Mouse (Mus musculus) erythroblast, adult 5-6 weeks (primary cell): ENCODE results near the gene Hoxd3. TPM values are rescaled to one million over a fixed set of nuclear protein-coding genes. Genes with fewer than 3 reads are reported as not detected.

Experiments used
- ATAC-seq: replicated peaks from 2 replicates; pipeline ENCODE4 v1.8.0; 2016; ENCODE audit warnings: moderate number of reproducible peaks, mild to moderate bottlenecking, moderate TSS enrichment, inconsistent platforms; ENCODE audit not compliant: poor library complexity, low FRiP score, severe bottlenecking
- total RNA-seq, 2 experiments: library from RNA; stranded (forward) in 1 of 2; stranded (reverse) in 1 of 2; fragments of 150-400 nt in 1 of 2; fragments of 200-764, 138-1000 nt in 1 of 2; gene quantifications; 2 replicates each; pipeline versions ENCODE4 v1.2.3 to v1.2.4; 2015 to 2017; ENCODE audit warnings: low replicate concordance in 2 of 2

The Hoxd3 gene
- total RNA-seq, 2 experiments from 2014 or later = not detected

GRCm38 (mm10) chr2:74761941-74762340, 50.2 kb downstream of the Hoxd3 start:
- ATAC-seq = no peak

- ATAC-seq = no peak
Measured at GRCm38 (mm10) chr2:74762522-74763244, 51.0 kb downstream of the Hoxd3 start, which contains the start of gene Hoxd1. TSS of gene Hoxd1 (plus strand) at chr2:74762980.

- ATAC-seq = no peak
Measured at GRCm38 (mm10) chr2:74763245-74763735, 51.6 kb downstream of the Hoxd3 start.

GRCm38 (mm10) chr2:74763976-74764375, 52.2 kb downstream of the Hoxd3 start:
- ATAC-seq = no peak

GRCm38 (mm10) chr2:74774359-74774758, 62.6 kb downstream of the Hoxd3 start:
- ATAC-seq = no peak

GRCm38 (mm10) chr2:74777536-74778275, 66.0 kb downstream of the Hoxd3 start:
- no peak for ATAC-seq

- ATAC-seq = no peak
Measured at GRCm38 (mm10) chr2:74781386-74781785, 69.7 kb downstream of the Hoxd3 start.

GRCm38 (mm10) chr2:74795531-74795930, 83.8 kb downstream of the Hoxd3 start:
- ATAC-seq = no peak

Other genes with a start within 250 kb of the Hoxd3 start
- gene Lnpk, start 132.5 kb upstream of the Hoxd3 start, total RNA-seq (2015; ENCODE audit: low replicate concordance) = 14.0 and 29.4 TPM in 2 replicates
- gene Lnpk, start 132.5 kb upstream of the Hoxd3 start, total RNA-seq (2017; ENCODE audit: low replicate concordance) = 31.1 and 45.9 TPM in 2 replicates
- not detected in 2 replicates for gene Evx2, start 52.4 kb upstream of the Hoxd3 start, total RNA-seq (2015; ENCODE audit: low replicate concordance)
- gene Evx2, start 52.4 kb upstream of the Hoxd3 start, total RNA-seq (2017; ENCODE audit: low replicate concordance) = not detected in 2 replicates
- gene Hoxd13, start 43.6 kb upstream of the Hoxd3 start, total RNA-seq (2015; ENCODE audit: low replicate concordance) = not detected in 2 replicates
- not detected in 2 replicates for gene Hoxd13, start 43.6 kb upstream of the Hoxd3 start, total RNA-seq (2017; ENCODE audit: low replicate concordance)
- not detected in 2 replicates for gene Hoxd12, start 36.9 kb upstream of the Hoxd3 start, total RNA-seq (2015; ENCODE audit: low replicate concordance)
- not detected in 2 replicates for gene Hoxd12, start 36.9 kb upstream of the Hoxd3 start, total RNA-seq (2017; ENCODE audit: low replicate concordance)
- not detected in 2 replicates for gene Hoxd11, start 32.4 kb upstream of the Hoxd3 start, total RNA-seq (2015; ENCODE audit: low replicate concordance)
- gene Hoxd11, start 32.4 kb upstream of the Hoxd3 start, total RNA-seq (2017; ENCODE audit: low replicate concordance) = not detected in 2 replicates
- not detected in 2 replicates for gene Hoxd10, start 20.0 kb upstream of the Hoxd3 start, total RNA-seq (2015; ENCODE audit: low replicate concordance)
- 0.42 TPM in 1 of 2 replicates, not detected in the other for gene Hoxd10, start 20.0 kb upstream of the Hoxd3 start, total RNA-seq (2017; ENCODE audit: low replicate concordance)
- gene Hoxd9, start 14.2 kb upstream of the Hoxd3 start, total RNA-seq (2015; ENCODE audit: low replicate concordance) = not detected in 2 replicates
- gene Hoxd9, start 14.2 kb upstream of the Hoxd3 start, total RNA-seq (2017; ENCODE audit: low replicate concordance) = not detected in 2 replicates
- gene Hoxd8, start 7.3 kb upstream of the Hoxd3 start, total RNA-seq (2015; ENCODE audit: low replicate concordance) = not detected in 2 replicates
- gene Hoxd8, start 7.3 kb upstream of the Hoxd3 start, total RNA-seq (2017; ENCODE audit: low replicate concordance) = not detected in 2 replicates
- not detected in 2 replicates for gene Hoxd4, start within 50 bp of the Hoxd3 start, total RNA-seq (2015; ENCODE audit: low replicate concordance)
- not detected in 2 replicates for gene Hoxd4, start within 50 bp of the Hoxd3 start, total RNA-seq (2017; ENCODE audit: low replicate concordance)
- not detected in 2 replicates for gene Gm28230, start 14.8 kb downstream of the Hoxd3 start, total RNA-seq (2015; ENCODE audit: low replicate concordance)
- gene Gm28230, start 14.8 kb downstream of the Hoxd3 start, total RNA-seq (2017; ENCODE audit: low replicate concordance) = not detected in 2 replicates
- not detected in 2 replicates for gene Hoxd1, start 51.1 kb downstream of the Hoxd3 start, total RNA-seq (2015; ENCODE audit: low replicate concordance)
- not detected in 2 replicates for gene Hoxd1, start 51.1 kb downstream of the Hoxd3 start, total RNA-seq (2017; ENCODE audit: low replicate concordance)
- gene Mtx2, start 113.9 kb downstream of the Hoxd3 start, total RNA-seq (2015; ENCODE audit: low replicate concordance) = 25.9 and 36.7 TPM in 2 replicates
- gene Mtx2, start 113.9 kb downstream of the Hoxd3 start, total RNA-seq (2017; ENCODE audit: low replicate concordance) = 4.6 and 7.7 TPM in 2 replicates